Mouse (Mus musculus) spleen, adult 2 months (tissue): ENCODE results near the gene Ttyh1.

Source experiments
- CTCF ChIP-seq: fragments of 200-500 bp; IDR thresholded peaks from 2 replicates; pipeline ENCODE4 v1.5.1; 2011; ENCODE audit warnings: mild to moderate bottlenecking, inconsistent platforms; ENCODE audit not compliant: insufficient read depth, insufficient read length, insufficient replicate concordance; ENCODE audit errors: extremely low read depth
- POLR2A ChIP-seq: fragments of 200-500 bp; IDR thresholded peaks from 2 replicates; pipeline ENCODE4 v1.6.1; 2011; ENCODE audit warnings: low read depth, low read length, inconsistent platforms

GRCm38 (mm10) chr7:4138181-4138580 is 19.0 kb downstream of the Ttyh1 start:
- TF ChIP-seq CTCF (no peak), POLR2A (no peak)
